Mouse (Mus musculus) lung, adult 18-20 months (tissue): ENCODE data around the gene Hadha.

Experiments used
- DNase-seq, 2 experiments: peaks; one replicate each; pipeline ENCODE4 v3.0.0; 2022; ENCODE audit warnings: mixed read lengths in 2 of 2

Hadha gene

GRCm38 (mm10) chr5:30111126-30111525 lies 43.8 kb downstream of the Hadha start:
- DNase-seq, result no peak

DNA sequence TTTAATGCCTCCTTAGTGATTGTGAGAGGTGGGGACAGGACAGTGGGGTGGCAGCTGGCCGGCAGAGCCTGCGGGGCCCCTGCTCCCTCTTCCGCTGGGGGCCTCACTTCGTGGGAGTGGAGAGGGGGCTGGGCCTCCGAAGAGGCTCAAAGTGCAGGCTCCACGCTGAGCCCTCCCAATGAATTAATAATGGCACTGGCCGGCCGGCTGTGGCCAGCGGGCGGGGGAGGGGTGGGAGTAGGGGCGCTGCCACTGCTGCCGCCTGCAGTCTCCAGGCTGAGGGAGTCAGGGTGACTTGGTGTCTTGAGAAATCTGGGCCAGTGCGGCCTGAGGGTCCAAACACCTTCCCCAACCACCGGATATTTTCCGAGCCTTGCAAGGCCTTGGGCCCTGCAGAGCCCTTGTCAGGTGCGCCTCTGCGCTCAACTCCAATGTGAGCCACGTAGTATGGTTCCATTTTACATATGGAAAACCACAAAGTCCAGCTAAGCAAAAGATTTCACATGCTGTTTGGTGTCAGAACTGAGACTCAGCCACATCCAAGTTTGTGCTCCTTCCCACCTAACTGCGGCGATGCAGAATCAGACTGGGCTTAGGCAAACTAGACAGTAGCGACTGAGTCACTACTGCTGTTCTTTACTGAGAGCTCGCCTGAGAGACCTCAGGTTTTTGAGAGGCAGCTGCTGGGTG lies 44.4 kb downstream of the Hadha start:
- DNase-seq, result no peak

GRCm38 (mm10) chr5:30109899-30110298 lies 45.1 kb downstream of the Hadha start:
- DNase-seq, result no peak

DNA sequence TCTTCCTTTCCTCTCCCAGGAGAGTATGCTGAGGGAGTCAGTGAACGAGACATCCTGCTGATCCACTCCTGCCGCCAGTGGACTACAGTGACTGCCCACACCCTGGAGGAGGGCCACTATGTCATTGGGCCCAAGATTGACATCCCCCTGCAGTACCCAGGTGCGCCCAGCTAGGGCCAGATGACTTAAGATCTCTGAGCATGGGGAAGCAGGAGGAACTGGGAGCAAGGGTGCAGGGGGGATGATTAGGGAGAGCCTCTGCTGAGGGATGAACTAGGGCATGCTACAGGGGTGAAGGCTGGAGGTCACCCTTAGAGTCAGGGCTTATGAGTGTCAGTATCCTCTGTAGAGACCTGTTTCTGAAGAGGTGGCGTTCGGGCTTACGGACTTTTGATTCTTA lies 46.7 kb downstream of the Hadha start:
- no peak for DNase-seq

- no peak for DNase-seq
Observed at GRCm38 (mm10) chr5:30107611-30108041, 47.3 kb downstream of the Hadha start.

DNA sequence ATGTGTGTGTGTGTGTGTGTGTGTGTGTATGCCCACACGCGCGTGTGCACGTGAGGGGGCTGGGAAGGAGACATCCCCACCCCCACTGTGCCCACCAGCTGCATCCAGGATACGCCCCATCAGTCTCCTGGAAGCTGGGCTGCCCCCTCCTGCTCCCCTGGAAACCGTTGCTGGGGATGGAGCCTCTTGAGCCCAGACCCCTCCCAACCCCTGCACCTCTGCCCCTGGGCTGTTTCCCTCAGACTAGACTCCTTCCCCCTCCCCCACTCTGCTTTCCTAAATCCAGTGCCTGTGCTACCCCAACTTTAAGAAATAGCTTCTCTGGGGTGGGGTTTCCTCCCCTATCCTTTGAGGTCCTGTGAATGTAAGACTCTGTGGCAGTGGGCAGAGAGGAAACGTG lies 47.8 kb downstream of the Hadha start:
- no peak for DNase-seq

- DNase-seq, result no peak
Observed at GRCm38 (mm10) chr5:30106756-30107155, 48.2 kb downstream of the Hadha start.

- DNase-seq, result no peak
Observed at GRCm38 (mm10) chr5:30105668-30106300, 49.2 kb downstream of the Hadha start, which contains the start of gene 3110082J24Rik. 3110082J24Rik (minus strand) TSS chr5:30106086.

DNA sequence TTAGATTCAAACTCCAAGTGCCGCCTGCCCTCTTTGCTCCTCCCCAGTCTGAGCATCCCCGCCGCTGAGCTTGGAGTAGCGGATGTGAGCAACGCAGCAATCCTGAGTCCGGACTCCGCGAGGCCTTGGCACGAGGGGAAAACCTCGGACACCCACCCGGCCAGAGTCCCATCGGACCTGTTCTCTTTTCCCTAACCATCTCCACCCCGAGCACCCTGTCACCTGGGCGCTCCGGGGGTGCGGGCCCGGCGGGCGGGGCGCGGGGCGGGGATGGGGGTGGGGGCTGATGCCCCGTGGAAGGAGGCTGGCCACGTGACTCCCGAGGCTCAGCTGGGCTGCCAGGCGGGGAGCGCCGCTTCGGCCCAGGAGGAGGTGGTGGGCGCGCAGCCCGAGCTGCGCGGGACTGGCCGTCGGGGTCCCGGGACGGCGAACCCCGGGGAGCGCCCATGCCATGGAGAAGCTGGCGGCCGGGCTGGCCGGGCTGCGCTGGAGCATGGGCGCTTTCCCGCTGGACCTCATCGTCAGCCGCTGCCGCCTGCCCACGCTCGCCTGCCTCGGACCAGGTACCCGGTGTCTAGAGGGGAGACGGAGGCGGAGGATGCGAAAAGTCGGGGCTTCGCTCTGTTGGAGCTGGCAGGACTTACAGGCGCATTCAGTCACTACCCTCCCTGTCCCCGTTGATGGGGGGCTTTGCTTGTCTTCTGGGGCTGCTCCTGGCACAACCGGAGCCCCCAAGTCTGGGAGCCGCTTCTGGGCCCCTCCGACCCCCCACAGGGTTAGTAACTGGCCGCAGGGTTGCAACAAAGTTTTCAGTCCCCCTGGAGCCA lies 49.9 kb downstream of the Hadha start, which contains the start of gene Garem2:
Gene Garem2 (plus strand): TSS at position 321 of the 827 bp plus-strand sequence.
- peak in 1 of 2 experiments; percentile 13 for DNase-seq

- peak; percentile 25 to 28 for DNase-seq
Observed at GRCm38 (mm10) chr5:30104339-30104738, 50.6 kb downstream of the Hadha start.

GRCm38 (mm10) chr5:30103340-30103739 lies 51.6 kb downstream of the Hadha start:
- no peak for DNase-seq

DNA sequence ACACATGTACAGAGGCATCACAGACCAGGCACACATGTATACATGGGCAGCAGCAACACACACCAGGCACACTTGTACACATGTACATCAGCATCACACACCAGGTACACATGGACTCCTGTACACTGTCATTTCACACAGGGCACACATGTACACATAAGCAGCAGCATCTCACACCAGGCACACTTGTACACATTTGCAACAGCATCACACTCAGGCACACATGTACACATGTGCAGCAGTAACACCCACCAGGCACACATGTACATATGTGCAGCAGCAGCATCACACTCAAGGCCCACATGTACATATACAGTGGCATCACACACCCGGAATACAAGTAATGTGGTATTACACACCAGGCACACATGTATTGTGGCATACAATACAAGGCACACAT lies 56.7 kb downstream of the Hadha start:
- DNase-seq, result no peak

GRCm38 (mm10) chr5:30095731-30096130 lies 59.2 kb downstream of the Hadha start:
- no peak for DNase-seq

GRCm38 (mm10) chr5:30094399-30094798 lies 60.6 kb downstream of the Hadha start:
- no peak for DNase-seq

- no peak for DNase-seq
Observed at GRCm38 (mm10) chr5:30092701-30093100, 62.3 kb downstream of the Hadha start.

- DNase-seq, result peak; percentile 79 to 84
Observed at GRCm38 (mm10) chr5:30072825-30073821, 81.8 kb downstream of the Hadha start, which contains the start of gene Tyms. Tyms (minus strand) TSS chr5:30073617.

- DNase-seq, result no peak
Observed at GRCm38 (mm10) chr5:30072377-30072776, 82.6 kb downstream of the Hadha start.

GRCm38 (mm10) chr5:30071677-30072076 lies 83.3 kb downstream of the Hadha start:
- DNase-seq, result no peak
